Mouse (Mus musculus) adrenal gland, adult 2 months (tissue): ENCODE results near the gene Krt1. TPM values are rescaled to one million over a fixed set of nuclear protein-coding genes. Genes with fewer than 3 reads are reported as not detected.

Experiments
- DNase-seq: peaks from one replicate; pipeline ENCODE4 v3.0.0; 2021
- microRNA-seq, 2 experiments: library from miRNA; unstranded; fragments of <30 nt; microRNA quantifications; one replicate each; pipeline ENCODE4 v1.2.0; 2021
- polyA plus RNA-seq: library from polyadenylated mRNA; depleted of rRNA; stranded (reverse); fragments of >200 nt; gene quantifications from 2 replicates; pipeline ENCODE4 v1.2.3, GENCODE M21; 2012; rRNA removed
- total RNA-seq, 2 experiments: library from RNA; stranded (reverse); gene quantifications; 2 replicates each; pipeline ENCODE4 v1.2.3; 2021

Gene Krt1
- total and polyA plus RNA-seq, 3 experiments = 0.10 to 1.2 (median 0.17) TPM

GRCm38 (mm10) chr15:101803052-101803822 is 47.4 kb downstream of the Krt1 start:
- DNase-seq = no peak

- no peak for DNase-seq
These were observed 48.2 kb downstream of the Krt1 start, which contains the start of gene Krt73 for GRCm38 (mm10) chr15:101802296-101802835. Gene Krt73 (minus strand): TSS chr15:101802346.

Small RNA genes lying within 50 kb of the gene (microRNA-seq; reads per million reads assigned to microRNA genes)
- 0 reads per million in 2 experiments for gene Gm44356

Other genes starting within 250 kb of the Krt1 start
- gene Gm5414, start 222.6 kb downstream of the Krt1 start, total RNA-seq = not detected
- gene Gm5414, start 222.6 kb downstream of the Krt1 start, polyA plus RNA-seq = not detected in 2 replicates
- not detected for gene Gm5478, start 203.4 kb downstream of the Krt1 start, total RNA-seq
- not detected in 2 replicates for gene Gm5478, start 203.4 kb downstream of the Krt1 start, polyA plus RNA-seq
- gene Krt6b, start 170.5 kb downstream of the Krt1 start, total RNA-seq = not detected
- gene Krt6b, start 170.5 kb downstream of the Krt1 start, polyA plus RNA-seq = not detected in 2 replicates
- not detected for gene Krt6a, start 156.5 kb downstream of the Krt1 start, total RNA-seq
- not detected in 2 replicates for gene Krt6a, start 156.5 kb downstream of the Krt1 start, polyA plus RNA-seq
- not detected for gene Krt5, start 137.9 kb downstream of the Krt1 start, total RNA-seq
- 0.06 TPM in 1 of 2 replicates, not detected in the other for gene Krt5, start 137.9 kb downstream of the Krt1 start, polyA plus RNA-seq
- gene Krt71, start 107.7 kb downstream of the Krt1 start, total RNA-seq = not detected
- gene Krt71, start 107.7 kb downstream of the Krt1 start, polyA plus RNA-seq = not detected in 2 replicates
- not detected for gene Krt72, start 64.3 kb downstream of the Krt1 start, total RNA-seq
- gene Krt72, start 64.3 kb downstream of the Krt1 start, polyA plus RNA-seq = not detected in 2 replicates
- gene Krt73, start 48.4 kb downstream of the Krt1 start, total RNA-seq = not detected
- gene Krt73, start 48.4 kb downstream of the Krt1 start, polyA plus RNA-seq = not detected in 2 replicates
- not detected for gene Krt2, start 32.6 kb downstream of the Krt1 start, total RNA-seq
- gene Krt2, start 32.6 kb downstream of the Krt1 start, polyA plus RNA-seq = not detected in 2 replicates
- gene Krt77, start 18.9 kb upstream of the Krt1 start, total RNA-seq = not detected
- not detected in 2 replicates for gene Krt77, start 18.9 kb upstream of the Krt1 start, polyA plus RNA-seq
- not detected for gene Krt76, start 42.1 kb upstream of the Krt1 start, total RNA-seq
- not detected in 2 replicates for gene Krt76, start 42.1 kb upstream of the Krt1 start, polyA plus RNA-seq
- gene Krt4, start 73.9 kb upstream of the Krt1 start, total RNA-seq = not detected
- 0.08 and 0.33 TPM in 2 replicates for gene Krt4, start 73.9 kb upstream of the Krt1 start, polyA plus RNA-seq
- 1 to 10 TPM; 1.1 to 2.3 TPM for gene Krt79, start 89.5 kb upstream of the Krt1 start, total RNA-seq
- 0.26 and 1.8 TPM in 2 replicates for gene Krt79, start 89.5 kb upstream of the Krt1 start, polyA plus RNA-seq
- not detected for gene Krt78, start 103.5 kb upstream of the Krt1 start, total RNA-seq
- gene Krt78, start 103.5 kb upstream of the Krt1 start, polyA plus RNA-seq = not detected in 2 replicates
- gene Krt8, start 153.7 kb upstream of the Krt1 start, total RNA-seq = 1 to 10 TPM; 1.7 TPM
- gene Krt8, start 153.7 kb upstream of the Krt1 start, polyA plus RNA-seq = 0.62 and 1.1 TPM in 2 replicates
- 1 to 10 TPM; 1.6 to 2.5 TPM for gene Krt18, start 177.4 kb upstream of the Krt1 start, total RNA-seq
- gene Krt18, start 177.4 kb upstream of the Krt1 start, polyA plus RNA-seq = 0.61 and 1.1 TPM in 2 replicates
- gene Eif4b, start 223.0 kb upstream of the Krt1 start, total RNA-seq = 100 to 1,000 TPM; 230 to 238 TPM
- gene Eif4b, start 223.0 kb upstream of the Krt1 start, polyA plus RNA-seq = 28.8 and 43.7 TPM in 2 replicates
- 10 to 100 TPM; 75.2 to 91.8 TPM for gene Tns2, start 249.6 kb upstream of the Krt1 start, total RNA-seq
- 101 and 107 TPM in 2 replicates for gene Tns2, start 249.6 kb upstream of the Krt1 start, polyA plus RNA-seq